Comparison of ENCODE assay signal across 11 mouse cellular contexts in the genomic region with DNA sequence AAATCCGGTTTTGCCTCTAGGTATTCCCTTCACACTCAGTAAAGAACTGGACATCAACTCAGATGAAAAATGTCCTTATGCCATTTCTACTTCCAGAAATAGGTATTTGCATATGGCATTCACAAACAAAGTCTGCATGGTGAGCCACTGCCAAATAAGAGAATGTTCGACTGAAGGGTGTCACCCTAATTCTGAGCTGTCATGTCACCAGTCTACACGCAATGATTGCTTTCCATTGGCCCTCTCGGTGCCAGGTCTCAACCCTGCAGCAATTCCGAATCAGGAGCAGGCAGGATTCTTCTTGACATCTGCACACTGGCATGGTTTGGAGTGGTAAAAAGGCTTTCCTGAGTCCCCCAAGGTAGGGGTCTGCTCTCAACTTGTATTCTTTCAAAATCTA.
"Had no signal": no experiment of that assay in that cellular context is flagged by ENCODE, and none has a peak within 500 bp of the region (broad histone marks: within the 10 kb centered on the region; RNA-seq: fewer than 3 reads in every experiment).

No protein-coding gene starts in this region.

- H3K9ac ChIP-seq: kidney, embryonic 15.5 days; limb, embryonic 12.5 days; liver, embryonic 13.5 days; liver, postnatal 0 days; neural tube, embryonic 12.5 days had no signal

- H3K9me3 ChIP-seq: kidney, embryonic 15.5 days; limb, embryonic 12.5 days; liver, embryonic 13.5 days; neural tube, embryonic 12.5 days had no signal

- H3K4me2 ChIP-seq: kidney, embryonic 15.5 days; limb, embryonic 12.5 days; liver, embryonic 13.5 days; neural tube, embryonic 12.5 days had no signal

- ATAC-seq: liver, postnatal 0 days had no signal

- H3K4me3 ChIP-seq: kidney, embryonic 15.5 days; left cerebral cortex, adult 2 months; limb, embryonic 12.5 days; liver, embryonic 13.5 days; neural tube, embryonic 12.5 days had no signal

- H3K36me3 ChIP-seq: kidney, embryonic 15.5 days; limb, embryonic 12.5 days; liver, embryonic 13.5 days; neural tube, embryonic 12.5 days had no signal

- DNase-seq: kidney, postnatal 14 days; liver; liver, embryonic 13.5 days; liver, postnatal 0 days; midbrain, embryonic 14.5 days; thymus, adult 2 months; thymus, postnatal 25 days had no signal

- H3K27me3 ChIP-seq: kidney, embryonic 15.5 days; limb, embryonic 12.5 days; liver, embryonic 13.5 days; neural tube, embryonic 12.5 days had no signal

- H3K27ac ChIP-seq: kidney, embryonic 15.5 days; left cerebral cortex, adult 2 months; limb, embryonic 12.5 days; liver, embryonic 13.5 days; neural tube, embryonic 12.5 days had no signal

- H3K4me1 ChIP-seq: kidney, embryonic 15.5 days; limb, embryonic 12.5 days; liver, embryonic 13.5 days; neural tube, embryonic 12.5 days had no signal
